Mouse (Mus musculus): ENCODE measurements at regions not wholly inside any gene's neighbourhood (a gene's known extent, or its start where the extent isn't known, plus 50 kb on each side); places are given as distances from the start of the nearest gene placed in this dataset.

DNA sequence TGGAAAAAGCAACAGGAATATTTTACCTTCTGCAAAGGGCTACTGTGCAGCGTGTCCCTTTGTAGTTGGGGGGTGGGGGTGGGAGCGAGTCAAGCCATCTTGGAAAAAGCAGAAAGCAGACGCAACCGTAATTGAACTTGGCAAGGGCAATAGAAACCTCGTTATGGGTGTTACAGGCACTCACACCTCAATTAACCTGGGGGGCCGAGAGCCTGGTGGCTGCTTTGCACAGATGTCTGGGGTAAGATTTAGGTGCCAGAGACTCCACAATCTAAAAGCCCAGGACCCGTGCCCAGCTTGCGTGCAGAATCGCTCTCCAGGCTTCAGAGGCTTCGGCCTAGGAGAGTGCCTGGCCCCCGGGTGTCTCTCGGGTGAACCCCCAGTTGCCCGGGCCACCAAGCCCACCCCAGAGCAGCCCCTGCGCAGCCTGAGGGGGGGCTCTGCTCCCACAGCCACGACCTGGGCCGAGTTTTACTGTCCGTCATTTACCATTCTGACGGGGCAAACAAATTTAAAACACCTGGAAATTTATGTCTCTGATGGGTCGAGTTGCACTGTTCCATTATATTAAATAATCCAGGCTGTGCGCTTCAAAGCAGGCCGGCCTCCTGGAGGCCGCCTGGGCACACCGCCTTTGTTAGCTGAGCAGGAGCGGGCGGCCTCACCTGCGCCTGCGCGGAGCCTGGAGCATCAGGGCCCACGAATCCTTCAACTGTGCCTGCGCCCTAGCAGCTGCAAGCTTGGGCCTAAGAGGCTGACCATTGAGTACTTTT lies 212.4 kb downstream of the Srbd1 start:
- ATAC-seq (replicated peaks; ENCODE audit: low FRiP score), result no peak
- Histone ChIP-seq H3K27me3 (ENCODE audit: control insufficient read depth, insufficient read depth, low read length) (no peaks in the 10 kb centered on the region), H3K9ac (ENCODE audit: low read length) (no peak overlapping the region)

GRCm38 (mm10) chr17:85931955-85932354 lies 213.0 kb downstream of the Srbd1 start:
- no peak for ATAC-seq (replicated peaks; ENCODE audit: low FRiP score)
- 89% methylated on average over 10 of the region's 10 CpGs for WGBS
- Histone ChIP-seq H3K9ac (ENCODE audit: low read length) (no peak overlapping the region), H3K27ac (ENCODE audit: low read depth, low read length) (no peak overlapping the region), H3K4me3 (ENCODE audit: low read depth, low read length) (no peak overlapping the region), H3K4me2 (ENCODE audit: low read depth, low read length, severe bottlenecking) (no peak overlapping the region), H3K4me1 (replicated peaks; ENCODE audit: control insufficient read depth, insufficient read depth, low read length) (no peaks in the 10 kb centered on the region), H3K27me3 (ENCODE audit: control insufficient read depth, insufficient read depth, low read length) (no peaks in the 10 kb centered on the region), H3K9me3 (ENCODE audit: control insufficient read depth, low read length) (no peaks in the 10 kb centered on the region), H3K36me3 (ENCODE audit: control insufficient read depth, insufficient read depth, low read length) (no peaks in the 10 kb centered on the region)
- no peak for DNase-seq (ENCODE audit: low spot score)

More for the DNA sequence above, 212.4 kb downstream of the Srbd1 start:
- no peak for DNase-seq (ENCODE audit: low spot score)
- no peaks in the 10 kb centered on the region for H3K36me3 ChIP-seq (ENCODE audit: control insufficient read depth, insufficient read depth, low read length)
- no peaks in the 10 kb centered on the region for H3K9me3 ChIP-seq (ENCODE audit: control insufficient read depth, low read length)
- no peak overlapping the region for H3K27ac ChIP-seq (ENCODE audit: low read depth, low read length)
- H3K4me1 ChIP-seq (replicated peaks; ENCODE audit: control insufficient read depth, insufficient read depth, low read length), result no peaks in the 10 kb centered on the region
- H3K4me2 ChIP-seq (ENCODE audit: low read depth, low read length, severe bottlenecking), result no peak overlapping the region
- H3K4me3 ChIP-seq (ENCODE audit: low read depth, low read length), result no peak overlapping the region
- WGBS, result 72% methylated on average over 30 of the region's 30 CpGs

DNA sequence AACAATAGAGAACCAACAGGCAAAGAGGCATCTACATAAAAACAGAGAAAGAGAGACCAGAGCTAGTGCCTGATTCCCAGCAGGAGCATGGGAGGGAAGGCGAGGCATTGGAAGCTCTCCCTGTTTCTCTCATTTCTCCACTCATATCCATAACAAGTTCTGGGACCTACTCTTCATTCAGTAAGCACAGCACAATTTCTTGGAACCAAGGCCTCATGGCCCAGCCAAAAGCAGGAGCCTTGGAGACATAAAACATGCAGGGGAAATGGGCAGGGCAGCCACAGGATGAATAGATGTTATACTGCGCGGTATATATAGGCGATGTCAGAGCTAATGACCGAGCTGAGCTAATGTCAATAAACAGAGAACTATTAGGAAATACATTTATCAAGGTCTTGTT lies 214.2 kb downstream of the Srbd1 start:
- H3K27ac ChIP-seq (ENCODE audit: low read depth, low read length), result no peak overlapping the region
- ATAC-seq (replicated peaks; ENCODE audit: low FRiP score) (no peak), DNase-seq (ENCODE audit: low spot score) (no peak)
- no peak overlapping the region for H3K4me3 ChIP-seq (ENCODE audit: low read depth, low read length)
- H3K36me3 ChIP-seq (ENCODE audit: control insufficient read depth, insufficient read depth, low read length), result no peaks in the 10 kb centered on the region
- H3K4me1 ChIP-seq (replicated peaks; ENCODE audit: control insufficient read depth, insufficient read depth, low read length), result no peaks in the 10 kb centered on the region
- H3K9me3 ChIP-seq (ENCODE audit: control insufficient read depth, low read length), result no peaks in the 10 kb centered on the region
- no peaks in the 10 kb centered on the region for H3K27me3 ChIP-seq (ENCODE audit: control insufficient read depth, insufficient read depth, low read length)
- WGBS, result 91% methylated on average over 5 of the region's 5 CpGs
- H3K4me2 ChIP-seq (ENCODE audit: low read depth, low read length, severe bottlenecking), result no peak overlapping the region
- H3K9ac ChIP-seq (ENCODE audit: low read length), result no peak overlapping the region

DNA sequence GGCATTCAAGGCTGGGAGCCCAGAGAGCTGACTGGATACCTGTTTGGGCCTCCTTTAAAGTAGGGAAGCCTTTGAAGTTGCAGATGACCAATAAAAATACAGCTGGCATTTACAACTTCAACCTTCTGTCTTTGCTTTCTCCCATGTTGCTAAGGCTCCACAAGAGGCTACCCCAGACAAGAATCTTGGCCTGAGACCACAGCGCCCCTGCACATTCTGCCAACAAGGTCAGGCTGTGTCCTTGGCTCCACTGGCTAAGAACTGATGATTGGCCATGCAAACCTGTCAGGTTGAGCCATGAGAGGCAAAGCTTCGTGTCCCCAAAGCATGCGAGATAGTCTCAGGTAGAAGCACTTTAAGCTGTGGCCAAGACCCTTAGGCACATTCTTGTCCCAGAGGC lies 214.6 kb downstream of the Srbd1 start:
- H3K4me1 ChIP-seq (replicated peaks; ENCODE audit: control insufficient read depth, insufficient read depth, low read length), result no peaks in the 10 kb centered on the region
- H3K9ac ChIP-seq (ENCODE audit: low read length), result no peak overlapping the region
- no peak overlapping the region for H3K27ac ChIP-seq (ENCODE audit: low read depth, low read length)
- 88% methylated on average over 3 of the region's 3 CpGs for WGBS
- ATAC-seq (replicated peaks; ENCODE audit: low FRiP score) (no peak), DNase-seq (ENCODE audit: low spot score) (no peak)
- H3K4me2 ChIP-seq (ENCODE audit: low read depth, low read length, severe bottlenecking), result no peak overlapping the region
- no peaks in the 10 kb centered on the region for H3K36me3 ChIP-seq (ENCODE audit: control insufficient read depth, insufficient read depth, low read length)
- no peaks in the 10 kb centered on the region for H3K27me3 ChIP-seq (ENCODE audit: control insufficient read depth, insufficient read depth, low read length)
- no peaks in the 10 kb centered on the region for H3K9me3 ChIP-seq (ENCODE audit: control insufficient read depth, low read length)
- H3K4me3 ChIP-seq (ENCODE audit: low read depth, low read length), result no peak overlapping the region

- H3K9me3 ChIP-seq (ENCODE audit: control insufficient read depth, low read length), result no peaks in the 10 kb centered on the region
- DNase-seq (ENCODE audit: low spot score) (no peak), ATAC-seq (replicated peaks; ENCODE audit: low FRiP score) (no peak)
- H3K27ac ChIP-seq (ENCODE audit: low read depth, low read length), result no peak overlapping the region
- WGBS, result 93% methylated on average over 12 of the region's 12 CpGs
- no peak overlapping the region for H3K9ac ChIP-seq (ENCODE audit: low read length)
- no peak overlapping the region for H3K4me2 ChIP-seq (ENCODE audit: low read depth, low read length, severe bottlenecking)
- no peaks in the 10 kb centered on the region for H3K36me3 ChIP-seq (ENCODE audit: control insufficient read depth, insufficient read depth, low read length)
- no peak overlapping the region for H3K4me3 ChIP-seq (ENCODE audit: low read depth, low read length)
- H3K4me1 ChIP-seq (replicated peaks; ENCODE audit: control insufficient read depth, insufficient read depth, low read length), result no peaks in the 10 kb centered on the region
- H3K27me3 ChIP-seq (ENCODE audit: control insufficient read depth, insufficient read depth, low read length), result no peaks in the 10 kb centered on the region
These were observed 215.2 kb downstream of the Srbd1 start for GRCm38 (mm10) chr17:85929699-85930286.

- Histone ChIP-seq H3K4me3 (ENCODE audit: low read depth, low read length) (no peak overlapping the region), H3K27ac (ENCODE audit: low read depth, low read length) (no peak overlapping the region), H3K9ac (ENCODE audit: low read length) (no peak overlapping the region), H3K4me2 (ENCODE audit: low read depth, low read length, severe bottlenecking) (no peak overlapping the region), H3K36me3 (ENCODE audit: control insufficient read depth, insufficient read depth, low read length) (no peaks in the 10 kb centered on the region), H3K4me1 (replicated peaks; ENCODE audit: control insufficient read depth, insufficient read depth, low read length) (no peaks in the 10 kb centered on the region), H3K27me3 (ENCODE audit: control insufficient read depth, insufficient read depth, low read length) (no peaks in the 10 kb centered on the region), H3K9me3 (ENCODE audit: control insufficient read depth, low read length) (no peaks in the 10 kb centered on the region)
- DNase-seq (ENCODE audit: low spot score), result no peak
- ATAC-seq (replicated peaks; ENCODE audit: low FRiP score), result no peak
- 77% methylated on average over 2 of the region's 2 CpGs for WGBS
These were observed 216.4 kb downstream of the Srbd1 start for GRCm38 (mm10) chr17:85928543-85928942.

DNA sequence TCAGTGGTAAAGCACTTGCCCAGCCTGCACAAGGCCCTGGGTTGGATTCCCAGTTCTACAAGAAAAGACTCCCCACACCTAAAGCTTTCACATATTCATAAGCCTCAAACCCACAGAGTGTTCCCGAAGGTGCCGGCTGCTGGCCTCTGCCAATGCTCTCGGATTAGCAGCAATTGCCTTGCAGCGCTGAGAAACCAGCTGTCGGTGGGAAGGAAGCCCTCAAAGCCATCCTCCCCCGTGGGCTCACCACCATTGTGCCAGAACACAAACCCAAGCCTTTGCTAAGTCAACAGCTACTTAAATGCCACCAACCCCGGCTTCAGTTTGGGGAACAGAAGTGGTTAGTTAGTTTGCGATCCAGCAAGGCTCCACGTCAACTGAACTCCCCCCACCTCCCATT lies 217.7 kb downstream of the Srbd1 start:
- ATAC-seq (replicated peaks; ENCODE audit: low FRiP score) (no peak), DNase-seq (ENCODE audit: low spot score) (no peak)
- Histone ChIP-seq H3K27me3 (ENCODE audit: control insufficient read depth, insufficient read depth, low read length) (no peaks in the 10 kb centered on the region), H3K9ac (ENCODE audit: low read length) (no peak overlapping the region), H3K27ac (ENCODE audit: low read depth, low read length) (no peak overlapping the region), H3K4me3 (ENCODE audit: low read depth, low read length) (no peak overlapping the region), H3K9me3 (ENCODE audit: control insufficient read depth, low read length) (no peaks in the 10 kb centered on the region), H3K4me2 (ENCODE audit: low read depth, low read length, severe bottlenecking) (no peak overlapping the region), H3K36me3 (ENCODE audit: control insufficient read depth, insufficient read depth, low read length) (no peaks in the 10 kb centered on the region), H3K4me1 (replicated peaks; ENCODE audit: control insufficient read depth, insufficient read depth, low read length) (no peaks in the 10 kb centered on the region)
- whole genome bisulfite sequencing, result 77% methylated on average over 9 of the region's 9 CpGs

- H3K4me2 ChIP-seq (ENCODE audit: low read depth, low read length, severe bottlenecking), result no peak overlapping the region
- DNase-seq (ENCODE audit: low spot score) (no peak), ATAC-seq (replicated peaks; ENCODE audit: low FRiP score) (no peak)
- H3K27me3 ChIP-seq (ENCODE audit: control insufficient read depth, insufficient read depth, low read length), result no peaks in the 10 kb centered on the region
- H3K4me1 ChIP-seq (replicated peaks; ENCODE audit: control insufficient read depth, insufficient read depth, low read length), result no peaks in the 10 kb centered on the region
- WGBS, result 94% methylated on average over 4 of the region's 4 CpGs
- no peaks in the 10 kb centered on the region for H3K9me3 ChIP-seq (ENCODE audit: control insufficient read depth, low read length)
- H3K27ac ChIP-seq (ENCODE audit: low read depth, low read length), result no peak overlapping the region
- no peaks in the 10 kb centered on the region for H3K36me3 ChIP-seq (ENCODE audit: control insufficient read depth, insufficient read depth, low read length)
- no peak overlapping the region for H3K9ac ChIP-seq (ENCODE audit: low read length)
- no peak overlapping the region for H3K4me3 ChIP-seq (ENCODE audit: low read depth, low read length)
These were observed 218.9 kb downstream of the Srbd1 start for GRCm38 (mm10) chr17:85926044-85926443.

DNA sequence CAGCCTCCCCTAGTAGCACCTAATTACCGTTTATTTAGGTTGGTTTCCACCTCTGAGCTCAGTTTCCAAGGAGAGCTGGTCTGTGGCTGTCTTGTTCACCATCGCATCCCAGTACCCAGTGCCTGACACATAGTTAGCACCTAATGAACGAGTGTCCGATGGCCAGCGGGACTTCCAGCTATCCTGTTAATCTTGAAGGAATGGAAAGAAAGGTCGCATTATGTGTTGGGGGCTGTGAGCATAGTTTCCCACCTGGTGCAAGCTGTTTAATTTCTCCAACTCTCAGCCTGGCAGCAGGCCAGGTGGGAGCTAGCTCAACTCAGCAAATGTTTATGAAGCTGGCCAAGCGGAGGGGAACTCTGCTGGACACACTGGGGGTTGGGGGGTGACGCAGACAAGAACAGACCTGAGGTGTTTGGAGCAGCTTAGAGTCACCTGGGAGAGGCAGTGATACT lies 223.7 kb downstream of the Srbd1 start:
- H3K9ac ChIP-seq (ENCODE audit: low read length), result no peak overlapping the region
- no peaks in the 10 kb centered on the region for H3K27me3 ChIP-seq (ENCODE audit: control insufficient read depth, insufficient read depth, low read length)
- H3K9me3 ChIP-seq (ENCODE audit: control insufficient read depth, low read length), result no peaks in the 10 kb centered on the region
- 75% methylated on average over 8 of the region's 8 CpGs for WGBS
- no peak for ATAC-seq (replicated peaks; ENCODE audit: low FRiP score)
- no peak overlapping the region for H3K27ac ChIP-seq (ENCODE audit: low read depth, low read length)
- H3K4me3 ChIP-seq (ENCODE audit: low read depth, low read length), result no peak overlapping the region
- no peak for DNase-seq (ENCODE audit: low spot score)
- H3K36me3 ChIP-seq (ENCODE audit: control insufficient read depth, insufficient read depth, low read length), result no peaks in the 10 kb centered on the region
- H3K4me2 ChIP-seq (ENCODE audit: low read depth, low read length, severe bottlenecking), result no peak overlapping the region
- no peaks in the 10 kb centered on the region for H3K4me1 ChIP-seq (replicated peaks; ENCODE audit: control insufficient read depth, insufficient read depth, low read length)

All from forebrain, embryonic 11.5 days (tissue).